Mouse (Mus musculus): ENCODE data around the gene Ndufb4. TPM values are rescaled to one million over a fixed set of nuclear protein-coding genes. Genes with fewer than 3 reads are reported as not detected.
A peak's percentile ranks its signal among the peaks of the same experiment; 100 is the strongest.
"Not testable (repeated sequence)": the region's sequence is repeated elsewhere in the genome, so short reads cannot be mapped to it uniquely, and the experiment has no call there.

The Ndufb4 gene
- polyA plus RNA-seq (2014; fragmentation: Nextera tagmentation; extraction: Ambion mirVana), result 69.3 and 73.0 TPM in 2 replicates

DNA sequence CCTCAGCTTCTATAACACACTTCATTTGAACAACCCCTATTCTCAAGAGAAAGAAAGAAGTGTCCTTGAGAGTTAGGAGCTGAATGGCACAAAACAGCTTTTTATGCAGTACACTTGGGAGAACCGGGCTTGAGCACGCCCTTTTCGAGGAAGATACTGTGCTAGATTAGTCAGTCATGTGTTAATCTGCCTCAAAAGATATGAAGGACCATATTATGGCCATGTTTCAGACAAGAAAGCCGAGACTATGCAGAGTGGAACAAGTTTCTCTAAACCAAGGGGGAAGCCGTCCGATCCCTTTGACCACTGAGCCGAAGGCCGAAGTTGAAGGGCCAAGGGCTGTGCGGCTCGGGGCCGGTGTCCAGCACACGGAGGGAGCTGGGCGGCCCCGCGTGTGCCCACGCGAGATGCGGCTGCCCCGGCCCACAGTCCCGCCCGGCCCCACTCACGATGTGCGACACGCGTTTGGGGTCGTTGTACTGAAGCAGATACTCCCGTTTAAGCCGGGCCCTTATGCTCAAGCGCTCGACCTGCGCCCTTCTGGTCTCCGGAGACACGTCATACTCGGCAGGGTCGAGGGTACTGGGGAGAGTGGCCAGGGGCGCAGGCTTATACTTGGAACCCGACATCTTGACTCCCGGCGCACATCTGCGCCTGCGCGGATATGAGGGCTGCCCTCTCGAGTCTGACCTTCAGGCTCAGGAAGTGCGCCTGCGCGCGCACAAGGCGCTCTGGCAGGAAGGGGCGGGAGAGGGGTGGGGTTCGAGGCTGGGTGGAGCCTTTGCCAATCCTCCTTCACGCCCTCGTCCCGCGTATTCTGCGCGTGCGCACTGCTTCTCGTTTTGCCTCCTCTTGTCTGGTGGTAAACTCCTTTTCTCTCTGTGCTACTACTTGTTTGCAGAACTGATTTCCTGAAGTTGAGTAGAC, at the start of gene Ndufb4:
Ndufb4 (minus strand) TSS at position 723 of the 927 bp plus-strand sequence.
- no peaks in the 10 kb centered on the region for H3K27me3 ChIP-seq (ENCODE audit: control insufficient read depth, insufficient read depth, low read length)
- ATAC-seq (ENCODE audit: low read depth), result peak; percentile 95
- H3K4me1 ChIP-seq (ENCODE audit: control insufficient read depth, insufficient read depth, low read length), result peaks cover 13% of the 10 kb centered on the region
- H3K27ac ChIP-seq (ENCODE audit: low read depth, low read length), result peak within 1 kb of the TSS; percentile 55
- peak within 1 kb of the TSS; percentile 60 for H3K9ac ChIP-seq (replicated peaks; ENCODE audit: low read depth, low read length)
- no peaks in the 10 kb centered on the region for H3K9me3 ChIP-seq (ENCODE audit: control insufficient read depth, low read length)
- H3K4me3 ChIP-seq (ENCODE audit: low read depth, low read length), result peak within 1 kb of the TSS; percentile 54
- peak within 1 kb of the TSS; percentile 75 for H3K4me2 ChIP-seq (ENCODE audit: low read depth, low read length)
- no peaks in the 10 kb centered on the region for H3K36me3 ChIP-seq (ENCODE audit: control insufficient read depth, insufficient read depth, low read length)
- WGBS, result under 1% methylated on average over 51 of the region's 58 CpGs

DNA sequence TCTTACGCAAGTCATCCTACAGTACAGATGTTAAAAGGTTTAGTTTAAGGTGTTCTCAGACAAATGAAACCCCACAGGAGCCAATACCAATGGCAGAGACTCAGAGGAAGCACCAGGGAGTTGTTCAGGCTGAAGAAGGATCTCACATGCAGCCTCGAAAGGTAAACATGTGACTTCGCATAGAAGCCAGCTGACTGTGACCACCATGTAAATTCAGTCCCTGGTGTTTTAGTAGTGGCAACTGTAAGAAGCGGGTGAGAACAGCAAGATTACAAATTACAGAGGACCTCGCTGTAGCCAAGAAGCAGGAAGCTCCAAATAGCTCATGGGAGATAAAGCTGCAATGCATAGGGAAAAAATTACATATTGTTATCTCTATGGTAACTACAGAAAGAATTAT, 49.6 kb upstream of the Ndufb4 start:
- no peak overlapping the region for H3K27ac ChIP-seq (ENCODE audit: low read depth, low read length)
- H3K4me1 ChIP-seq (ENCODE audit: control insufficient read depth, insufficient read depth, low read length), result no peaks in the 10 kb centered on the region
- no peak overlapping the region for H3K4me3 ChIP-seq (ENCODE audit: low read depth, low read length)
- no peaks in the 10 kb centered on the region for H3K36me3 ChIP-seq (ENCODE audit: control insufficient read depth, insufficient read depth, low read length)
- no peak for ATAC-seq (ENCODE audit: low read depth)
- H3K9ac ChIP-seq (replicated peaks; ENCODE audit: low read depth, low read length), result no peak overlapping the region
- WGBS, result 83% methylated on average over 5 of the region's 5 CpGs
- H3K27me3 ChIP-seq (ENCODE audit: control insufficient read depth, insufficient read depth, low read length), result no peaks in the 10 kb centered on the region
- no peak overlapping the region for H3K4me2 ChIP-seq (ENCODE audit: low read depth, low read length)
- no peaks in the 10 kb centered on the region; the same call in 1 of the 2 replicates for H3K9me3 ChIP-seq (ENCODE audit: control insufficient read depth, low read length)

DNA sequence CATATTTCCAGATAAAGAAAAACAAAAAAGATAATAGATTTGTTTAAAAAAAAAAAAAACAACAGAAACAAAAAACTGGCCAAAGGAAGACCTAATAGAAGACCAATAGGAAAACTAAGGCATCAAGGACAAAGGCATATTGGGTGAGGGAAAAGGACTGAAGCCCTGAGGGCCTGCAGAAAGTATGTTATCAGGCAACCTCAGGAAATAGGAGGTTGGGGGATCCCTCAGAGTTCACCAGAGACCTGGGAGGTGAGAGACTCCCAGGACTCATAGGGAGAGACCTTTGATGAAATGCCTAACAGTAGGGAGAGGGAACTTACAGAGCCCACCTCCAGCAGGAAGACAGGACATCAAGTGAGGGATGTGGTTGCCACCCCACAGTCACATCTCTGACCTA, 45.8 kb upstream of the Ndufb4 start:
- not testable (repeated sequence) for H3K36me3 ChIP-seq (ENCODE audit: control insufficient read depth, insufficient read depth, low read length); H3K4me2 ChIP-seq (ENCODE audit: low read depth, low read length); H3K9me3 ChIP-seq (ENCODE audit: control insufficient read depth, low read length); H3K4me3 ChIP-seq (ENCODE audit: low read depth, low read length); H3K4me1 ChIP-seq (ENCODE audit: control insufficient read depth, insufficient read depth, low read length); H3K27me3 ChIP-seq (ENCODE audit: control insufficient read depth, insufficient read depth, low read length); H3K27ac ChIP-seq (ENCODE audit: low read depth, low read length); H3K9ac ChIP-seq (replicated peaks; ENCODE audit: low read depth, low read length); ATAC-seq (ENCODE audit: low read depth)

DNA sequence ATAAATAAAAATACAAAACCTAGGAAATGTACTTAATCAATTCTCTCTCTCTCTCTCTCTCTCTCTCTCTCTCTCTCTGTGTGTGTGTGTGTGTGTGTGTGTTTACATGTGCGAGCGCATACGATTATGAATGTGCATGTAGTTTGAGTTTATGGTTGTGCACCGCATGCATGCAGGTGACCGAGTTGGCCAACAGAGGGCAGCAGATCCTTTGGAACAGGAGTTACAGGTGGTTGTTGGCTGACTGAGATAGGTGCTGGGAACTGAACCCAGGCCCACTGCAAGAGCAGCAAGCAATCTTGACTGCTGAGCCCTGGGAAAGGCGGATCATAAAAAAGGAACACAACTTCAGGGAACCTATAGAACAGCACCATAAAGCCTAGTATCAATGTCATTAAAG, 44.5 kb upstream of the Ndufb4 start:
- no peaks in the 10 kb centered on the region for H3K4me1 ChIP-seq (ENCODE audit: control insufficient read depth, insufficient read depth, low read length)
- no peak for ATAC-seq (ENCODE audit: low read depth)
- no peaks in the 10 kb centered on the region for H3K27me3 ChIP-seq (ENCODE audit: control insufficient read depth, insufficient read depth, low read length)
- H3K9ac ChIP-seq (replicated peaks; ENCODE audit: low read depth, low read length), result no peak overlapping the region
- no peaks in the 10 kb centered on the region; the same call in 1 of the 2 replicates for H3K9me3 ChIP-seq (ENCODE audit: control insufficient read depth, low read length)
- H3K4me3 ChIP-seq (ENCODE audit: low read depth, low read length), result no peak overlapping the region
- H3K36me3 ChIP-seq (ENCODE audit: control insufficient read depth, insufficient read depth, low read length), result no peaks in the 10 kb centered on the region
- no peak overlapping the region for H3K4me2 ChIP-seq (ENCODE audit: low read depth, low read length)
- WGBS, result 94% methylated on average over 6 of the region's 6 CpGs
- no peak overlapping the region for H3K27ac ChIP-seq (ENCODE audit: low read depth, low read length)

DNA sequence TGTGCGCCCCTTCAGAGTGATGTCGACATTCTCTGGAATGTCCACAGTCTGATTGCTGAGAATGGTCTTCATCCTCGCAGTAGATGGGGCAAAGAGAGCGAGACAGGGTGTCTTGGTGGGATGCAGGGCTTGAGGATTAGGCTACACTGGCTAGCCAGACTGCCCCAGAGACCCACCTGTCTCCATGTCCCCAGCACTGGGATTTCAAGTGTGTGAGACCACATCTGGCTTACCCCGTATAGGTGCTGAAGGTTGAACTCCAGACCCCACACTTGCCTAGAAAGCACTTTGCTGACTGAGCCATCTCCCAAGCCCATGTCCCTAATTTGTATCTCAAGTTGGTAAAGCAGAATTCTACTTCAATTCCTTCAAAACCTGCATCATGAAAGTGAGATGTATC, 43.0 kb upstream of the Ndufb4 start:
- H3K4me3 ChIP-seq (ENCODE audit: low read depth, low read length), result no peak overlapping the region
- 87% methylated on average over 5 of the region's 5 CpGs for WGBS
- no peak for ATAC-seq (ENCODE audit: low read depth)
- no peaks in the 10 kb centered on the region for H3K27me3 ChIP-seq (ENCODE audit: control insufficient read depth, insufficient read depth, low read length)
- no peaks in the 10 kb centered on the region; the same call in 1 of the 2 replicates for H3K9me3 ChIP-seq (ENCODE audit: control insufficient read depth, low read length)
- H3K36me3 ChIP-seq (ENCODE audit: control insufficient read depth, insufficient read depth, low read length), result no peaks in the 10 kb centered on the region
- H3K4me1 ChIP-seq (ENCODE audit: control insufficient read depth, insufficient read depth, low read length), result no peaks in the 10 kb centered on the region
- H3K27ac ChIP-seq (ENCODE audit: low read depth, low read length), result no peak overlapping the region
- no peak overlapping the region for H3K9ac ChIP-seq (replicated peaks; ENCODE audit: low read depth, low read length)
- H3K4me2 ChIP-seq (ENCODE audit: low read depth, low read length), result no peak overlapping the region

DNA sequence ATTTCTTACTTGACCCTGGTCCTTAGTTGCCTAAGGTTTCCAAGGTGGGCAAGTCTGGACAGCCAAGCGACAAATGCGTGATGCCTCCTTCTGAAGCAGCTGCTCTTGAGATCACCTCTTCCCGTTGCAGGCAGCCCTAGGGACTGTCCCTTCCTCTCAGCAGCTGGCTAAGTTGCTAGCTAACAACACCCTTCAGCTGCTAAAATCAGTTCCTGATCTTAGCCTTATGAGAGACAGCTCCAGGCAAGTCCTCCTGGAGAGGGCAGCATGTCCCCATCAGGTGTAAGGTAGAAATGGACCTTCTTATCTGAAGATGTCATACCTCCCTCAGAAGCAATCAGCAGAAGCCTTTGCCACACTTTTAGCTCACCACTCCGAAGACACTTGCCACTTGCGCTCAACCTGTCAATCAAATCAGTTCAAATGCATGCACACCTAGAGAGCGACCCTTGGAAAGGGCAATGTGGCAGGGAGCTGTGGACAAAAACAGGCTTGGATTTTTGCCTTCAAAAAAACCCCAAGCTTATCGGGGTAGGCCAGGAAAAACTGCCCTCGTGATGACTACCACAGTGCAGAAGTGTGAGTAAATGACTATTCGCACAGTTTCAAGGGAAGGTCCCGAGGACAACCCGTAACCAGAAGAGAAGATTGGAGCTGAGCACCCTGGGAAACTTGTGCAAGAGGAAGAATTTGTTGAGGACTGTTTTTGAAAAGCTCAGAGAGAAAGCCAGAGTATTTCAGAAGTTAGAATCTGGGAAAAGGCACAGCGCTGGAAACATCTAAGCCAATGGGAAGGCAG, 36.9 kb upstream of the Ndufb4 start:
- ATAC-seq (ENCODE audit: low read depth), result no peak
- Histone ChIP-seq H3K27me3 (ENCODE audit: control insufficient read depth, insufficient read depth, low read length) (no peaks in the 10 kb centered on the region), H3K36me3 (ENCODE audit: control insufficient read depth, insufficient read depth, low read length) (no peaks in the 10 kb centered on the region), H3K4me3 (ENCODE audit: low read depth, low read length) (no peak overlapping the region), H3K4me1 (ENCODE audit: control insufficient read depth, insufficient read depth, low read length) (peaks cover 3% of the 10 kb centered on the region; the same call in 1 of the 2 replicates), H3K4me2 (ENCODE audit: low read depth, low read length) (no peak overlapping the region), H3K9me3 (ENCODE audit: control insufficient read depth, low read length) (no peaks in the 10 kb centered on the region), H3K27ac (ENCODE audit: low read depth, low read length) (no peak overlapping the region), H3K9ac (replicated peaks; ENCODE audit: low read depth, low read length) (no peak overlapping the region)
- WGBS, result 87% methylated on average over 12 of the region's 12 CpGs

DNA sequence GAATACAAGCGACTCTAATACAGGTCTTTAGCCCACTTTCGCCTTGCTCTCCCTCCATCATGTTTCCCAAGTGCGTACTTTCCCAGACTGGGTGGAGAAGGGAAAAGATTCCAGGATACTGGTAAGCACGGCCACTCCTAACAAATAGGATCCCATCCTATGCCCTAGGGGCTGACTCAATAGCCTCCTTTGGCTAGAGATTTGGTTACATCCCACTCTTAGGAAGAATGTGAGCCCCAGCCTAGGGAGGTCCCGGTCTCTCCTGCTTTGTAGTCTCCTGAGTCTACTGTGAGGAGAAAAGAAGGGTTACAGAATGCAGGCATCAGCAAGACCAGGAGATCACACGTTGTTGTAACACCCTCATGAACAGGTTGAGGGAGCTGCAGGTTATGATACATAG, 36.2 kb upstream of the Ndufb4 start:
- Histone ChIP-seq H3K27ac (ENCODE audit: low read depth, low read length) (no peak overlapping the region), H3K36me3 (ENCODE audit: control insufficient read depth, insufficient read depth, low read length) (no peaks in the 10 kb centered on the region), H3K4me2 (ENCODE audit: low read depth, low read length) (no peak overlapping the region), H3K4me1 (ENCODE audit: control insufficient read depth, insufficient read depth, low read length) (peaks cover 6% of the 10 kb centered on the region; the same call in 1 of the 2 replicates), H3K9me3 (ENCODE audit: control insufficient read depth, low read length) (no peaks in the 10 kb centered on the region), H3K9ac (replicated peaks; ENCODE audit: low read depth, low read length) (no peak overlapping the region), H3K4me3 (ENCODE audit: low read depth, low read length) (no peak overlapping the region), H3K27me3 (ENCODE audit: control insufficient read depth, insufficient read depth, low read length) (no peaks in the 10 kb centered on the region)
- WGBS, result 86% methylated on average over 6 of the region's 6 CpGs
- ATAC-seq (ENCODE audit: low read depth), result no peak

DNA sequence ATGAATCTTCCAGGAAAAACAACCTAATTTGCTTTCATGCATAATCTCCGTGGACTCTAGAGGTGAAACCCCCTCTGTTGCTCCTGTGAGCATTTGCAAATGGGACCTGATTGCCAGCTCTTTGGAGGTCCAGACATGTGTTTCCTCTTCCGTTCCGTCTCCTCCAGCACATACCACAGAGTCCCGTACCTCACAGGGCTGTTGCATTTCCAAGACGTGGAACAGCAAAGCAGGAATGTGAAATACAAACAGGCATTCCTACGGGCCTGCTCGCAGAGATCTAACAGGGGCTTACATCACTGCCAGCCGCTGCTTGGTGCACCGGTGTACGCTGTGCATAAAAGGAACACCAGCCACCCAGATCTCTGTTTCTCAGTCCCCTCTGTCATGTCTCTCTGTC, 35.7 kb upstream of the Ndufb4 start:
- Histone ChIP-seq H3K4me2 (ENCODE audit: low read depth, low read length) (no peak overlapping the region), H3K27me3 (ENCODE audit: control insufficient read depth, insufficient read depth, low read length) (no peaks in the 10 kb centered on the region), H3K9ac (replicated peaks; ENCODE audit: low read depth, low read length) (no peak overlapping the region), H3K9me3 (ENCODE audit: control insufficient read depth, low read length) (no peaks in the 10 kb centered on the region), H3K4me1 (ENCODE audit: control insufficient read depth, insufficient read depth, low read length) (peaks cover 6% of the 10 kb centered on the region; the same call in 1 of the 2 replicates), H3K36me3 (ENCODE audit: control insufficient read depth, insufficient read depth, low read length) (no peaks in the 10 kb centered on the region), H3K4me3 (ENCODE audit: low read depth, low read length) (no peak overlapping the region), H3K27ac (ENCODE audit: low read depth, low read length) (no peak overlapping the region)
- ATAC-seq (ENCODE audit: low read depth), result no peak
- 79% methylated on average over 10 of the region's 10 CpGs for WGBS
